Mouse (Mus musculus): ENCODE results near the gene Cdc42ep4.

DNA sequence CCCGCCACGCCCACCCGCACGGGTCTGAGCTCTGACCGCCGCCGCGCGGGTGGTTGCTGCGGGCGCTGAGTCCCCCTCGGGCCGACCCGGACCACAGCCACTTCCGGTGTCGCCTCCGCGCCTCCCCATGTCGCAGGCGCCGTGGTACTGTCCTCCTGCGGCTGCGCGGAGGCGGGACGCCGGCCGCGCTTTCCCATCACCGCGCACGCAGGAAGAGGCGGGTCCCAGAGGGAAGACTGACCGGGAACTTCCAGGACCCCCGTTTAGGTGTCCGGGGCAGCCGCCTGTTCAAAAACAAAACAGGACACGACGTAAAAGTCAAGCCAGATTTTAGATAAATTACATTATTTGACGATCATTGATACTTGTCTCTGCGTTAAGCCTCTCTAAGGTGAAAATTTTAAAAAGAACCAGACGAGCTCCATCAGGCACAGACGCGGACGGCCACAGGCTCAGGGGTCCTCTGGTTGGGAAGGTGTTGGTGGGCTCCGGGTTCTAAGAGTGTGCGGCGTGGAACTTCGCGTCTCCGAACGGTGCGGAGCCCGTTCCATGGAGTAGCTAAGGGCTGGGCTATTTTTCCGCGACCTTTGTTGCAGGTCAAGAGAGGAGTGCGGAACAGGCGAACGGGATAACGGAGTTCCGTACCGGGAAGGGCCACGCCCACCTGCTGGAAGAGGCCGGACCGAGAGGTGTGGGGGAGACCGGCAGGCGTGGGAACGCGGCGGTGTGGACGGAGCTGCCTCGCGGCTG lies 67.5 kb downstream of the Cdc42ep4 start, which contains the start of the genes Fam104a and D11Wsu47e:
- TF ChIP-seq PAX5 (IDR thresholded peaks at IDR 0.05; ENCODE audit: low read length): no peak
- TF ChIP-seq MAFK (IDR thresholded peaks at IDR 0.05; ENCODE audit: insufficient replicate concordance, low read length): no peak
- no peak for TF ChIP-seq ZKSCAN1 (IDR thresholded peaks at IDR 0.05; ENCODE audit: borderline replicate concordance, low read depth, low read length)
- peak in 1 of 2 experiments; percentile 23; a peak in 1 of 4 replicates for TF ChIP-seq CTCF (conservative IDR thresholded peaks at IDR 0.05 in 1 of 2, IDR thresholded peaks at IDR 0.05 in 1 of 2; ENCODE audit: low read depth in 2 of 2, low read length in 2 of 2)
- no peak for TF ChIP-seq EP300 (IDR thresholded peaks at IDR 0.05; ENCODE audit: low read length)
- TF ChIP-seq E2F4 (IDR thresholded peaks at IDR 0.05; ENCODE audit: insufficient replicate concordance, low read depth, low read length): no peak
- peak; percentile 92; the same call in 1 of the 2 replicates for TF ChIP-seq MXI1 (IDR thresholded peaks at IDR 0.05; ENCODE audit: low read depth, low read length)
- TF ChIP-seq POLR2A (IDR thresholded peaks at IDR 0.05; ENCODE audit: low read depth, low read length): peak; percentile 80
- no peak for TF ChIP-seq USF1 (IDR thresholded peaks at IDR 0.05; ENCODE audit: low read depth, low read length)
- no peak for TF ChIP-seq ZNF384 (IDR thresholded peaks at IDR 0.05; ENCODE audit: low read depth, low read length)
- no peak for TF ChIP-seq ZC3H11A (IDR thresholded peaks at IDR 0.05; ENCODE audit: low read depth, low read length)
